ENCODE assay signal across 16 mouse cellular contexts in the genomic region with DNA sequence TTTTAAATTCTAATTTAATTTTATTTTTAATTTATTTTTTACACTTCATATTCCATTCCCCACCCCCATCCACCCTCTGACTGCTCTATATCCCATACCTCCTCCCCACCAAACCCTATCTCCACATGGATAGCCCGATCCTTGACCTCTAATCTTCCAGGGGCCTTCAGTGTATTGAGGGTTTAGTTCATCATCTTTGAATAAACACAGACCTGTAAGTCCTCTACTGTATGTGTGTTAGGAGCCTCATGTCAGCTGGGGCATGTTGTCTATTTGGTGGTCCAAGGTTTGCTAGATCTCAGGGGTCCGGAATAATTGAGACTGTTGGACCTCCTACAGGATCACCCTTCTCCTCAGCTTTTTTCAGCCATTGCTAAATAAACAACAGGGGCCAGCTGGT.
"Had no signal": no experiment of that assay in that cellular context is flagged by ENCODE, and none has a peak within 500 bp of the region (broad histone marks: within the 10 kb centered on the region; RNA-seq: fewer than 3 reads in every experiment).

No protein-coding gene starts in this region.

- H3K4me2 ChIP-seq: neural tube, embryonic 13.5 days; neural tube, embryonic 15.5 days; stomach, embryonic 15.5 days had no signal

- H3K9me3 ChIP-seq: neural tube, embryonic 13.5 days; stomach, embryonic 15.5 days had no signal

- H3K36me3 ChIP-seq: neural tube, embryonic 13.5 days; neural tube, embryonic 15.5 days; stomach, embryonic 15.5 days had no signal

- H3K9ac ChIP-seq: neural tube, embryonic 13.5 days; neural tube, embryonic 15.5 days; stomach, embryonic 15.5 days had no signal

- DNase-seq: retina, postnatal 1 day; right cerebral cortex, adult 18-20 months; right cerebral cortex, postnatal 14 days; right cerebral cortex, postnatal 25 days; right cerebral cortex, postnatal 4 days; spleen, adult 18-20 months; thymus, adult 18-20 months; thymus, adult 2 months; thymus, postnatal 14 days; thymus, postnatal 25 days; thymus, postnatal 36 days; thymus, postnatal 4 days had no signal

- H3K4me1 ChIP-seq: neural tube, embryonic 13.5 days; neural tube, embryonic 15.5 days; stomach, embryonic 15.5 days had no signal

- H3K27me3 ChIP-seq: neural tube, embryonic 13.5 days; neural tube, embryonic 15.5 days; stomach, embryonic 15.5 days had no signal

- H3K27ac ChIP-seq: neural tube, embryonic 13.5 days; neural tube, embryonic 15.5 days; stomach, embryonic 15.5 days; stomach, postnatal 0 days had no signal

- H3K4me3 ChIP-seq: neural tube, embryonic 13.5 days; neural tube, embryonic 15.5 days; stomach, embryonic 15.5 days had no signal
